Mouse (Mus musculus) left cerebral cortex, postnatal 14 days (tissue): ENCODE measurements around the gene Trappc10. TPM values are rescaled to one million over a fixed set of nuclear protein-coding genes. Genes with fewer than 3 reads are reported as not detected.
A peak's percentile ranks its signal among the peaks of the same experiment; 100 is the strongest.

Source experiments
- DNase-seq, 2 experiments: peaks; one replicate each; pipeline ENCODE4 v3.0.0; 2021 to 2022; ENCODE audit warnings: low spot score in 2 of 2, mixed read lengths in 1 of 2
- intact Hi-C: fragments of 180-260 bp; cut with DNase I; formaldehyde crosslinking; loops from one replicate; pipeline ENCODE4 v1.15.1; 2025
- total RNA-seq, 2 experiments: library from RNA; stranded (reverse); gene quantifications; 2 replicates each; pipeline ENCODE4 v1.2.3; 2021

Gene Trappc10
- total RNA-seq, 2 experiments from 2014 or later = 75.2 to 86.8 TPM

DNA sequence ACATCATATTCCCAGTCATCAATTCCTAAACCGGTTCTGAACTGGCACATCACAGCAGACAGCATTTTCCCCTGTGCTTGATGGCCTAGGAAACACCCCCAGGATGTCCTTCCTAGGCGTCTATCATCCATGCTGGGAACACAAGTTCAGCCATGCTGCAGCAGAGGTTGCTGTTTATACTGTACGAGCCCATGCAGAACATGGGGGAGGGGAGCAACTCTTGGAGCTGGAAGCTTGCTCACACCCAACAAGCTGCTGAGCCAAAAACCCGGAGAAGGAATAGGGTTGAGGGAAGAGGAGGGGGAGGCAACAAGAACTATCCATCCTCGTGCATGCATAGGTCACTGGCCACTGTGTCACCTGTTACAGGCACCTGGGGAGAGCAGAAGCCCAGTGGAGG, 15.9 kb upstream of the Trappc10 start:
- intact Hi-C loops = no loop called here
- DNase-seq = peak; percentile 40 to 67

GRCm38 (mm10) chr10:78259702-78260101, 15.3 kb upstream of the Trappc10 start:
- no peak for DNase-seq
- intact Hi-C loops = no loop called here

DNA sequence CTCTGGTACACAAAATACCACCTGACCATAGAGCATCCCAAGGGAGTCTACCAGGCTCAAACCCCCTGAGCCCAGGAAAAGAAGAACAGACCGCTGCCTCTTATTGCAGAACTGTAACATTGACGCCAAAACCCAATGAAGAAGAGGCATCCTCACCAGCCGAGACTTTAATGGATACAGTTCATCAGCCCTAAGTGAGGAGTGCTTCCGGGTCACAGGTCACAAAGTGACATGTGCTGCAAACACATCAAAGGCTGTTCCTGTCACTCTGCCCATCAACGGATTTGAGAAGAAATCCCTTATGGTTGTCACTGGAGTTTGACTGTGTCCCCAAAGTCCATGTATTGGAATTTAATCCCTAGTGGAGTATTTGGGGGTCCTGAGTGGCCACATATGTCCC, 14.8 kb upstream of the Trappc10 start:
- intact Hi-C loops = no loop called here
- DNase-seq = no peak

DNA sequence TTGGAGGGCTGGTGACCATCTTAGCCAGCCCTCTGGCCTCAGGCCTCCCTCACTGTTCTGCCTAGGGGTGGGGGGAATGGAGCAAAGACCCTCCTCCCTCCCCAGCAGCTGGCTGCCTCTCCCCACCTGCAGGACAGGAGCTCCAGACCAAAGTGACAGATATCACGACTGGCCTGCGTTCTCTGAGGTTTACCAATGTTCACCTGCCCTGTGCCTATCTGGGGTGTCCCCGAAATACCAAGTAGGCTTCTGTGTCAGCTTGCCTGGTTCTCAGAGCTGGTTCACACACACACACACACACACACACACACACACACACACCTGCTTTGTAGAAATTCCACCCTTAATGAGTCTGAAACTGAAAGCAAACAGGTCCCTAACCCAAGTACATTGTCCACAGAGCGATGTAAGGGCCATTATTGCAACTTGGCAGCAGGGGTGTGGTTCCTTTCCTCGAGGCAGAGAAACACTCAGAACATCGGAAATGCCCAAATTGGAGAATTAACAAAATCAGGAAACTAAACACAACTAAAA, 13.8 kb upstream of the Trappc10 start:
- DNase-seq = no peak
- intact Hi-C loops = no loop called here

GRCm38 (mm10) chr10:78255646-78256059, 11.2 kb upstream of the Trappc10 start:
- DNase-seq = peak in 1 of 2 experiments; percentile 50

GRCm38 (mm10) chr10:78247206-78247605, 2.8 kb upstream of the Trappc10 start:
- intact Hi-C loops = no loop called here

More at GRCm38 (mm10) chr10:78255646-78256059, 11.2 kb upstream of the Trappc10 start:
- intact Hi-C loops = no loop called here

GRCm38 (mm10) chr10:78246725-78247124, 2.3 kb upstream of the Trappc10 start:
- DNase-seq = no peak
- intact Hi-C loops = no loop called here

More at GRCm38 (mm10) chr10:78247206-78247605, 2.8 kb upstream of the Trappc10 start:
- no peak for DNase-seq

DNA sequence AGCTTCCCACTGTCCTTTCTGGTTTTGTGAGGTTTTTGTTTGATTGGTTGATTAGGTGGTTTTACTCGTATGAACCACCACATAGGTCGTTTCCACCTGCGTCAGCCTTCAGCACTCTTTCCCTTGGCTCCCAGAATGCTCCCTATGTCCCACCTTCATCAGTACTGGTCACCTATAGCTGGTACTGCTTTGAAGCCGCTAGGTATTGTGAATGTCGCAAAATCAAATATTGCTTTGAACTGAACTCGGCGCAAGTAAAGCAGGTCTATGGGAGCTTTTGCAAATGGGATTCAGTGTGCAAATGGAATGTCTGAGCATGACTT, 745 bp upstream of the Trappc10 start:
- no peak for DNase-seq
- intact Hi-C loops = no loop called here

- intact Hi-C loops = no loop called here
- DNase-seq = peak in 1 of 2 experiments; percentile 50
Measured at GRCm38 (mm10) chr10:78244058-78244437, 393 bp downstream of the Trappc10 start.

GRCm38 (mm10) chr10:78238926-78239325, 5.5 kb downstream of the Trappc10 start:
- intact Hi-C loops = no loop called here
- DNase-seq = no peak

- no peak for DNase-seq
Measured at GRCm38 (mm10) chr10:78238297-78238696, 6.1 kb downstream of the Trappc10 start.

DNA sequence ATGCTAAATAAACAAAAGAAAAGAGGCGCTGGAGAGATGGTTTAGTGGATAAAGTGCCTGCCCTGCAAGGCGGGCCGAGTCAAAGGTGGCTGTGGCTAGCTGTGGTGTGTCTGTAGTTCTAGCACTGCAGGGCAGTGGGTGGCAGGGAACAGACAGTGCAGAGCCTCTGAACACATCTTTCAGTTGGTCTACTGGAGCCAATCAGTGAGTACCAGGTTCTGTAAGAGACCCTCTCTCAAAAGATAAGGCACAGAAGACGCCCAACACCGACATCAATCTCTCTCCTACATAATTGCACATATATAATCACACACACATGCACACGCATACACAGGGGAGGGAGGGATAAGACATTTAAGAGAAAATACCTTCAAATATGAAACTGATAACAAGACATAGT, 6.6 kb downstream of the Trappc10 start:
- no peak for DNase-seq
- intact Hi-C loops = no loop called here

More at GRCm38 (mm10) chr10:78238297-78238696, 6.1 kb downstream of the Trappc10 start:
- intact Hi-C loops = no loop called here

GRCm38 (mm10) chr10:78236885-78237629, 7.4 kb downstream of the Trappc10 start:
- intact Hi-C loops = no loop called here
- DNase-seq = no peak

DNA sequence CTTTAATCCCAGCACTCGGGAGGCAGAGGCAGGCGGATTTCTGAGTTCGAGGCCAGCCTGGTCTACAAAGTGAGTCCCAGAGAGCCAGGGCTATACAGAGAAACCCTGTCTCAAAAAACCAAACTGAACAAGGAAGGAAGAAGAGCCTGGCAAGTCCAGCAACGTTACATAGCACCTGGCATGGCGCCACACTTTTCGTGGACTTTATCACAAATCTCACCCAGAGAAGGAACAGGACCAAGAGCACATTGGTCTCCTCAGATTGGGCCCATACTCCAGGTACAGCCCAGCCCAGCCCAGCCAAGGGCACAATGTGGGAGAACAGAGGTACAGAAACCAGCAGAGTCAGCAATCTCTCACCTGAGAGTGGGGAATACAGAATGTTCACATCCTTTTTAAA, 10.7 kb downstream of the Trappc10 start:
- DNase-seq = no peak
- intact Hi-C loops = no loop called here

GRCm38 (mm10) chr10:78233161-78233560, 11.3 kb downstream of the Trappc10 start:
- no peak for DNase-seq
- intact Hi-C loops = no loop called here

DNA sequence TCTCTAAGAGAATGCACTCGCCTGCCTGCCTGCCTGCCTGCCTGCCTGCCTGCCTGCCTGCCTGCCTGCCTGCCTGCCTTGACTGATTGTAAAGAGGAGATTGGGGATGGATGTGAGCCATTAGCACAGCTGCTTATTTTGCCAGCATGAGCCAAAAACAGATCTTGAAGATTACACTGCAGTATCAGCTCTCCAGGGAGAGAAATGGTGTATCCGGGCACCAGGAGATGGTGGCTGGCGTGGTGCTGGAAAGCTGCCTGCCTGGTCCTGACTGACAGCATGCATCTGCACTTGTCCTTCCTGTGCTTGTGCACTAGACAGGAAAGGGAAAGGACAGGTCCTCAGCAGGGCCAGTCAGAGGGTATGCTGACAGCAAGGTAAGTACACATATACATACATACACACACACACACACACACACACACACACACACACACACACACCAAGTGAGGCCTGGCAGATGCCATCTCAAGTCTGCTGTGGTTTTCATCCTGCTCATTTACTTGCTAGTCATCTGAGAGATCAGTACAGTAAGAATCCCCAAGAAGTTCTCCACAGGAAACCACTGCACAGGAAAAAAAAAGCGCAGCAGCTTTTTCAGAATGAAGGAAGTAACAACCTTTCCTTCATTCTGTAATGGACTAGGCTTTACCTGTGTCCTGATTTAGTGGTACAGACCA, 12.0 kb downstream of the Trappc10 start:
- DNase-seq = no peak
- intact Hi-C loops = no loop called here

DNA sequence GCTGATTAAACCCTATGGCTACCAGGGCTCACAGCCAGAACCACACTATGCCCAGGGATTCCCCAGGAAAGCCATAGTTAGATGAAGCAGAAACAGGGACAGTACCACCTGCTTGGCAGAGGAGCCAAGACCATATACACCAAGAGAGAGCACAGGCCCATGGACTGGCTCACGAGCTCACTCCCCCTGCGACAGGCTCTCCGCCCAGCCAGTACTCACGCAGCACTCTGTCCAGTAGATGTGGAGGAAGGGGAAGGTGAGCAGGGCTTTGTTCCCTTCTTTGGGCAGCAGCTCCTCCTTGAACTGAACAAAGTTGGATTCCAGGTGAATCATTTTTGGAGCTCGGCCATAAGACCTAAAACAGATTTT, 15.9 kb downstream of the Trappc10 start:
- intact Hi-C loops = no loop called here
- DNase-seq = no peak

GRCm38 (mm10) chr10:78227875-78228559, 16.4 kb downstream of the Trappc10 start:
- intact Hi-C loops = no loop called here
- no peak for DNase-seq

- intact Hi-C loops = no loop called here
- no peak for DNase-seq
Measured at GRCm38 (mm10) chr10:78224136-78224535, 20.3 kb downstream of the Trappc10 start.

- DNase-seq = no peak
- intact Hi-C loops = no loop called here
Measured at GRCm38 (mm10) chr10:78222908-78223307, 21.5 kb downstream of the Trappc10 start.
